Mouse (Mus musculus): ENCODE results near the gene Ryr3.

DNA sequence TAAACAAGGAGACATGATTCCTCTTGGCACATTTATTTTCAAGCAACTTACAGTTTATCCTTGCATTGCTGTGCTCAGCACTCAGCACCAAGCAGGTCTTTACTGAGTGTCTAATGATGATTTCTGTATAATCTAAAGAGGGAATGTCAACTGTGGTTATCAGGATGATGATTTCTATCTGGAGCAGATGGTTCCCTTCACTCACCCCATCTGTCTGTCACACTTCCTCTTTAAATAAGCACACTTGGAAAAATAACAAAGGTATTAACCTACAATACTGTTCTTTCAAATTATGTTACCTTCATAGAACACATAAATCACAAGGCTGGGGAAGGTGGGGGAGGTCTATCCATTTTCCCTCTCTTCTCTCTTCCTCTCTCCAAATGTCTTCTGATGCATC lies 304.3 kb downstream of the Ryr3 start:
- TF ChIP-seq ZC3H11A (IDR thresholded peaks at IDR 0.05; ENCODE audit: borderline replicate concordance, low read depth, low read length) = no peak
- TF ChIP-seq CHD2 (IDR thresholded peaks at IDR 0.05; ENCODE audit: low read depth, low read length) = no peak
- TF ChIP-seq HCFC1 (IDR thresholded peaks at IDR 0.05; ENCODE audit: borderline replicate concordance, insufficient read depth, low read length) = no peak
- no peak for TF ChIP-seq ZNF384 (IDR thresholded peaks at IDR 0.05; ENCODE audit: low read depth, low read length)
